Mouse (Mus musculus): ENCODE data around the gene Cdh24. TPM values are rescaled to one million over a fixed set of nuclear protein-coding genes. Genes with fewer than 3 reads are reported as not detected.
"Not testable (repeated sequence)": the region's sequence is repeated elsewhere in the genome, so short reads cannot be mapped to it uniquely, and the experiment has no call there.

Cdh24 gene
- total RNA-seq, 2 experiments from 2014 or later: 2.7 to 3.1 TPM

DNA sequence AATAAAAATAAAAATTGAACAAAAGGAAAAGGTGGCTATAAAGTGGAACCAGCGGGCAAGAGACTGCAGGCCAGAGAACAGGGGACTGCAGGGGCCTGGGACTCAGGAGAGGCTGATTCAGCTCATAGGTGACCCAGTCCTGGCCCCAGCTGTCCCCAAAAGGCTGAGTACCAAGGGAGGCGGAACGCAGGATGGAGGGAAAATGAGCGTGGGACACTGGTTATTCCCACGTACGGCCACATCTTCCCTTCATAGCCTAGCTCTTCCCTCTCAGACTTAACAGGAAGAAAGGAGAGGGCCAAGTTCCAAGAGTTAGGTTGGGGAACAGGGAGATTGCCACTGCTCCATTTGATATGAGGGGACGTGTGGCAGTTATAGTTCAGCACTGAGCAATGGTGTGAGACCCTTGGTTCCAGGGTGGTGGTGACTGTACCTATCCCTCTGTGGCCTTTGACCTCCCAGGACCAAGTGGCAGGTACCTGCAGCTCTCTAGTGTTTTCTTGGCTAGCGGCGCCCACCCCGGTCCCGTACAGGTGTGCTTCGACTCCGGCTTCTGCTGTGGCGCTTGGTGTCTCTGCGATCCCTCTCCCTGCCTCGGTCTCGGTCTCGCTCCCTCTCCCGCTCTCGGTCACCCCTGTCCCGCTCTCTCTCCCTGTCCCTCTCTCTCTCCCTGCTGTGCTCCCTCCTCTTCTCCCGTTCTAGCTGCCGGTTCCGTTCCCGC, 1.2 kb upstream of the Cdh24 start:
- no peak for DNase-seq

DNA sequence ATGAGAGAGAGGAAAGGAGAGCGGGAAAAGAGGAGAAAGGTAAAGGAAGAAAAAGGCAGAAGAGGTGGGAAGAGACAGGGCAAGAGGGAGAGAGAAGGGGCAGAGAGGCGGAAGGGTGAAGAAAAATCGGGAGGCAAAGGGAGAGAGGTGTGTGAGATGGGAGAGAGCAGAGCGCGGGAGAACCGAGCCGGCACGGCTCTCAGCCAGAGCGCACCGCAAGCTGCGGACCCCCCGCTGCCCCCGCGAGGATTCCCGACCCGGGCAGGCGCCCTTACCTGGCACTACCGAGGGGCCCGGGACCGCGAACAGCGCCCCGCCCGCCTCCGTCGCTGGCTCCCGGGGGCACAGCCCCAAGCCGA, 239 bp downstream of the Cdh24 start, which contains the start of gene Gm17606:
Gm17606 (plus strand) TSS at position 7 of the 359 bp plus-strand sequence.
- no peak for DNase-seq

DNA sequence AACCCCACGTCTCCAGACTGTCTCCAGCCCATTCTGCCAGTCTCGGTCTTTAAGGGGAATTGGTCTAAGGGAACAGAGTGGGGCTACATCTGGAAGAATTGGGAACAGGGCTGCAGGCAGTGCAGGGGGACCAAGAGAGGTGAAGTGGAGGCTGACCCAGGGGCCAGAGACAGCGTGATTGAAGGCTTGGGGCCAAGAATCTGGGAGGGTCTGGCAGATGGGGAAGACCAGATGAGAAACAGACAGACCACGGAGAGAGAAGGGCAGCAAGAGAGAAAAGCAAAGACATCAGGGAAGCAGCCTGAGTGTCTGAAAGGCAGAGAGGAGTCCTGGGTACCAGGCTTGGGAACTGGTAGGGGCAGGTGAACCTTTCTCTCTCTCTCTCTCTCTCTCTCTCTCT, 1.0 kb downstream of the Cdh24 start:
- no peak for DNase-seq

GRCm38 (mm10) chr14:54638210-54638609, 3.0 kb downstream of the Cdh24 start:
- no peak for DNase-seq

GRCm38 (mm10) chr14:54636954-54637353, 4.2 kb downstream of the Cdh24 start:
- DNase-seq: peak; percentile 66

- no peak for DNase-seq
Measured at GRCm38 (mm10) chr14:54634182-54634581, 7.0 kb downstream of the Cdh24 start.

DNA sequence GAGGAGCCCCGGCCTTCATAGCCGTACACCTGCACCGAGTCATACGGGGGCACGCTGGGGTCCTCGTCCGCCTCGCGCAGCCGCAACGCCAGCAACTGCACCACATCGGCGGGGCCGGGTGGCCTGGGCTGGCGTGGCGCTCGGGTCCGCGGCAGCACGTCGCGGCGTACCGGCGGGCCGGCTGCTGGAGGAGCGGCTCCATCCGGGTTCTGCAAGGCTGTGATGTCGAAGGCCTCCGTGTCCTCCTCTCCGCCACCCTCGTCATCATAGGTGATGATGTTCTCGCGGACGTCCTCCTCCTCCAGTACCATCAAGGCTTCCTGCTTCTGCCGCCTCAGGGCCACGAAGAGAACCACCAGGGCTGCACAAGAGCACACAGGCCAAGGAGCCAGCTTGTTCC, 8.9 kb downstream of the Cdh24 start:
- DNase-seq: no peak

GRCm38 (mm10) chr14:54631240-54631599, 9.9 kb downstream of the Cdh24 start:
- DNase-seq: no peak

DNA sequence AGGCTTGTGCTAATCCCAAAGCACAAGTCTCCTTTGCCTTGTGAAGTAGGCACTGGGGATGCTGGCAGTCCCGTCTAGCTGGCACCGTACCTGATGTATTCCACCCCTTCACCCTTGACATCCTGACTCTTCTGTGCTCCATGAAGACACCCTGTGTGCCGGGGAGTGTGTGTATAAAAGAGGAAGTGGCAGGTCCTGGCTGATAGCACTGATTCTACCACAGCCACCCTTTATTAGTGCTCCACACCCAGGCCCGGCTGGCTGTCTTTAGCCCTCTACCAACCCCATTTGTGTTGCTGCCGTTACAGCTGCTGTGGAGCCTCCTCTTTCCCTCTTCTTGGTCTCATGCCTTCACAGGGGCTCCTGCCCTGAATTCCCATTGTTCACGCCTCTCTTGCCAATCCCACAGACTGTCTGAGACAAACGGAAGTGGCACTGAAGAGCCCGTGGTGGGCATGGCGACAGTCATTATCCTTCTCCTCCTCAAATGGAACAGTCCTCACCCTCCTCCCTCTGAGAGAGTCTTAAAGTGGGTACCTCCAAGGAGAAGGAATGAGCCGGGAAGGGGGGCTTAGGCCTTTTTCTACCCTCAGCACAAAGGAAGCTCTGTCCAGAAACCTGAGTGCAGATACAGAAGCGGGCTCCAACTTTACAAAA, 10.5 kb downstream of the Cdh24 start:
- no peak for DNase-seq

- no peak for DNase-seq
Measured at GRCm38 (mm10) chr14:54629797-54630196, 11.4 kb downstream of the Cdh24 start.

GRCm38 (mm10) chr14:54628103-54628502, 13.1 kb downstream of the Cdh24 start:
- DNase-seq: no peak

DNA sequence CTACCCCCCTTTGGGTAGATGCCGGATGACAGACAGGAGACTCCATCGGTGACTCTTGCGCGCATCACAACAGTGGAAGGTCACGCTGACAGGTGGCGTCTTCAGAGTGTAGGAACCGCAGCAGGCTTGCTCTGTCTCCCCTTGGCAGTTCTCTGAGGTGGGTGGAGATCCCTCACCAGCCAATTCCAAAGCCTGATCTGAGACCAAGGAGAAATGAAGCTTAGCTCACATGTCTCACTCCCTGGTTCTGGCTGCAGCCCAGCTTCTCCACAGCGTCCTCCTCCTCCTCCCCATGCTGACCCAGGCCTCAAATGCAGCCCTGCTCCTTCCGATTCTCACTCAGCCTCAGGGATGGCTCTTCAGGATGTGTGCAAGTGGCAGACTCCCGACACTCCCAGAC, 16.2 kb downstream of the Cdh24 start:
- DNase-seq: no peak

DNA sequence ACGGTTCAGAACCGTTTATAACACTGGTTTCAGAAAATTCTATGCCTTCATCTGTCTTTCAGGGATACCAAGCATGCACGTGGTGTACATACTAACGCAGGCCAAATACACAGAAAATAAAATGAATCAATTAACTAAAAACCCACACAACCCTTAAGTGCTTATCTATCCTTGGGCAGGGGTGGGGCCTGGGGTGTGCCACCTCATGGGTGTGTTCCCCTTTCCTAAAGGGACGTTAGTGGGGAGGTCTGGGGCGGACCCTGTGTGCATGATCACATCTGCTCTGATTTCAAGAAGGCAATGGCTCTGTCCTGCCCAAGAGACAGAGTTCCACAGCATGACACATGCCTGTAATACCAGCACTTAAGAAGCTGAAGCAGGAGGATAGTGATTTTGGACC, 17.8 kb downstream of the Cdh24 start:
- DNase-seq: no peak

- no peak for DNase-seq
Measured at GRCm38 (mm10) chr14:54621133-54621532, 20.0 kb downstream of the Cdh24 start, which contains the start of gene Psmb11. TSS of gene Psmb11 (plus strand) at chr14:54621433.

- DNase-seq: peak; percentile 87
Measured at GRCm38 (mm10) chr14:54617897-54618365, 23.2 kb downstream of the Cdh24 start, which contains the start of gene Psmb5. TSS of gene Psmb5 (minus strand) at chr14:54618022.

- no peak for DNase-seq
Measured at GRCm38 (mm10) chr14:54617152-54617896, 23.8 kb downstream of the Cdh24 start.

DNA sequence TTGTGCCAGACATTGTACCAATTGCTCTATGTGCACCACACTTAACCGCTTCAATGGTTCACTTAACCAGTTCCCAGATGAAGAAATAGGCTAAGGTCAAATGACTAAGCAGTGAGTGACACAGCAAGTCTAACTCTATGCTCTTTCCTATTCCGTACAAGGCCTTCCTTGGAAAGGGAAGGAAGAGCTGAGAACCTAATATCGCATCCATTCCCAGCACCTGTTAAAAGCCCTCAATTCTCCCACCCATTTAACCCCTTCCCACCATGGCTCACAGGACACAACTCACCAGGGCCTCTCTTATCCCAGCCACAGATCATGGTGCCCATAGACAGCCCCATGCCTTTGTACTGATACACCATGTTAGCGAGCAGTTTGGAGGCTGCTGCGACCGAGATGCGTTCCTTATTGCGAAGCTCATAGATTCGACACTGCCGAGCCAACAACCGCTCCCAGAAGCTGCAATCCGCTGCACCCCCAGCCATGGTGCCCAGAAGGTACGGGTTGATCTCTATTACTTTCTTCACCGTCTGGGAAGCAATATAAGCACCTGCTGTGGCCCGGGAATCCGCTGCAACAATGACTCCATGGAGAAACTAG, 24.8 kb downstream of the Cdh24 start:
- DNase-seq: no peak

- not testable (repeated sequence) for DNase-seq
Measured at GRCm38 (mm10) chr14:54614130-54614529, 27.0 kb downstream of the Cdh24 start.

DNA sequence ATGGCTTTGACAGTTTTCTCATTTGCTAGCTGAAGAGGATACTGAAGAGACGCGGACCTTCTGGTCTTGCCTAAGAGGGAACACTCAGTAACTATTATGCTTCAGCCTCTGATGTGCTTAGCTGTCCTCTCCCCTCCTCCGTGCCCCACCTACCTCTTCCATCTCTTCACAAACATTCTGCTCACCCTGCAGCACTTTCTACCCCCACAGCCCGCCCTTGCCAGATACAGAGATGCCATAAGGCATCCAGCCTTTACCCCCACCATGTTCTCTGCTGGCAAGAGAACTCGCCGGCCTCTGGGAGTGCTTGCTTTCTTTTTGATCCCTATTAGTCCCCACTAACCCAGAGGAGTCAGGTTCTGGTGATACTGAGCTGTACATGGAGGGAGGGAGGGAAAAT, 30.5 kb downstream of the Cdh24 start:
- DNase-seq: no peak

GRCm38 (mm10) chr14:54609962-54610361, 31.2 kb downstream of the Cdh24 start:
- peak; percentile 33 for DNase-seq

DNA sequence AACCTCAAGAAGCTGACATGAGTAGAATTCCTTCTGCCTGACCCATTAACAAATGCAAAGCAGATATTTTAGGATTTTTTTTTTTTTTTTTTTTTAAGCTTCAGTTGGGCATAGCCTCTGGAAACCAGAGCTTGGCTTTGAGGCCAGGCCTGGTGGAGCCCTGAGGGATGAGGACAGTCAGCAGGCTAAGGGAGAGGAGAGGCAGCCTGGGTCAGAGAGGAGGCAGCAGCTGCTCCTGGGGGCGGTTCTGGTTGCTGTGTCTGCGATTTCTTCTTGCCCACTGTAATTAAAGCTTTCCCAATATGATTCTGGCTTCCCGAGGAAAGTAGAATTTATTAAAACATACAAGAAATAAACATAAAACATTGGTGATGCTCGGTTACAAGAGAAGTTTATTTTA, 31.9 kb downstream of the Cdh24 start:
- DNase-seq: no peak

DNA sequence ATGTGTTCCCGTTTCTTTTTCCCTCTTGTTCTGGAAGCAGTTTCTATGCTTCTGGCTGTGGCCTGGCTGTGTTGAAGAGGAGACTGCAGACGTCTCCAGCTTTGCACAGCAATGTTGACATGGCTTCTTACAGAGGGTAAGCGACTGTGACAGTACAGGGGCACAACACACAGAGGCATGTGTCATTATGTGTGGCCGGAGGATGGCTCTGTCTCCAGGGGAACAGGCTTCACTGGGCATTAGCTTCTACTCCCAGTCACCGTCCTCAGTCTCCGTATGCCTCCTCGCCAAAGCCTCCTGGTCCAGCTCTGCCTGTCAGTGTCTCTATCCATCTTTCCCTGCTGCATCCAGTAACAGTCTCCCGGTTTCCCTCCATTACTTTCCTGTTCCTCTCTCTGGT, 33.9 kb downstream of the Cdh24 start:
- DNase-seq: no peak

GRCm38 (mm10) chr14:54605752-54606321, 35.3 kb downstream of the Cdh24 start, which contains the start of gene 4931414P19Rik:
TSS of gene 4931414P19Rik (minus strand) at chr14:54605993.
- DNase-seq: peak; percentile 87

Data from heart, postnatal 4 days (tissue).